Mouse (Mus musculus) brain, embryonic 14.5 days (tissue): ENCODE measurements around the gene Pla2g2d.

Experiments
- CTCF ChIP-seq: fragments of 200-500 bp; IDR thresholded peaks from 2 replicates; pipeline ENCODE4 v1.5.1; 2012; ENCODE audit warnings: inconsistent platforms, mild to moderate bottlenecking, moderate library complexity, borderline replicate concordance; ENCODE audit not compliant: insufficient read depth, insufficient read length; ENCODE audit errors: extremely low read depth
- POLR2A ChIP-seq: fragments of 200-500 bp; IDR thresholded peaks from 2 replicates; pipeline ENCODE4 v1.6.1; 2012; ENCODE audit warnings: mild to moderate bottlenecking, inconsistent platforms, borderline replicate concordance; ENCODE audit not compliant: poor library complexity, insufficient read depth, insufficient read length, severe bottlenecking; ENCODE audit errors: extremely low read depth

GRCm38 (mm10) chr4:138734105-138734504 is 41.4 kb upstream of the Pla2g2d start:
- TF ChIP-seq CTCF (no peak), POLR2A (no peak)
